Mouse (Mus musculus): ENCODE data around the gene Prim2. TPM values are rescaled to one million over a fixed set of nuclear protein-coding genes. Genes with fewer than 3 reads are reported as not detected.

Gene Prim2
- polyA plus RNA-seq, 2 experiments, result 32.5 to 34.1 TPM

DNA sequence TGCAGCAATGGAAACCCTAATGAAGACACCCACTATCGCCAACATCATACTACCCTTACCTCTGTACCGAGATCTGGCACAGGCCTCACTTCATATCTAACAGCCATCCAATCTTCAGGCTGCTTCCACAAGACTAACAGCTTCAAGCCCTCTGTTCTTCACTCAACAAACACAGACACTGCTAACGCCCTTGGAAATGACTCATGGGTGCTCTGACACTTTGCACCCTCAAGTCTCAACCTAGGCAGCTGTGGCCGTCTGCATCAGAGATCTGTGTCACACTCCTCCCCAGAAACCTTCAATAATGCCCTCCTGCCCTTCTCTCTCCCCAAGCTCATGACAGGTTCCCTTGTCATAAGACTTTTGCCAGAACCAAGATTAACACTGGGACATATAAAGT is 20.6 kb downstream of the Prim2 start:
- no peaks in the 10 kb centered on the region for H3K27me3 ChIP-seq (ENCODE audit: control insufficient read depth, insufficient read depth, low read length)
- peaks cover 12% of the 10 kb centered on the region for H3K36me3 ChIP-seq (ENCODE audit: control insufficient read depth, insufficient read depth, low read length)
- no peak overlapping the region for H3K4me2 ChIP-seq (replicated peaks; ENCODE audit: low read depth, low read length, severe bottlenecking)
- no peak overlapping the region for H3K4me3 ChIP-seq (replicated peaks; ENCODE audit: low read length)
- H3K9me3 ChIP-seq (ENCODE audit: control insufficient read depth, low read length), result no peaks in the 10 kb centered on the region
- no peaks in the 10 kb centered on the region for H3K4me1 ChIP-seq (ENCODE audit: control insufficient read depth, insufficient read depth, low read length)
- H3K27ac ChIP-seq (replicated peaks; ENCODE audit: low read depth, low read length), result no peak overlapping the region
- no peak for TF ChIP-seq POLR2A (IDR thresholded peaks at IDR 0.05; ENCODE audit: borderline replicate concordance, extremely low read depth, insufficient read depth, insufficient read length)
- ATAC-seq (ENCODE audit: low FRiP score, low read depth) (no peak), DNase-seq (ENCODE audit: low spot score) (no peak)
- WGBS, result 93% methylated on average over 4 of the region's 4 CpGs
- no peak overlapping the region for H3K9ac ChIP-seq (ENCODE audit: low read depth, low read length, severe bottlenecking)

DNA sequence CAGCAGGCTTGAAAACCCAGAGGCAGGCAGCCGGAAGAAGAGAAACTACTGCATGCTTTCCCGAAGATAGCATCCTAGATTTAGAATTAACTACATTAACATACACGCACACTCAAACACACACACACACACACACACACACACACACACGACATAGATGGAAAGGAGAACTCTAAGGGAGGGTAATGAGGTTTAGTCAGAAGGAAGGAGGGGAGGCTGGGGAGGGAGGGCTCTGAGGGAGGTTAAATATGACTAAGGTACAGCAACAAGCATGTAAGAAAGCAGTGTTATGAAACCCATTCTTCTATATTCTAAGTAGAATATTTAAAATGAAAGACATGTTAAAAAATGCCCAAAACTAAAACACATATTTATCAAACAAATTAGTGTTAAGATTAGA is 21.9 kb downstream of the Prim2 start:
- Histone ChIP-seq H3K9me3 (ENCODE audit: control insufficient read depth, low read length) (no peaks in the 10 kb centered on the region), H3K27me3 (ENCODE audit: control insufficient read depth, insufficient read depth, low read length) (no peaks in the 10 kb centered on the region), H3K4me1 (ENCODE audit: control insufficient read depth, insufficient read depth, low read length) (no peaks in the 10 kb centered on the region), H3K4me2 (replicated peaks; ENCODE audit: low read depth, low read length, severe bottlenecking) (no peak overlapping the region), H3K36me3 (ENCODE audit: control insufficient read depth, insufficient read depth, low read length) (peaks cover 23% of the 10 kb centered on the region), H3K9ac (ENCODE audit: low read depth, low read length, severe bottlenecking) (no peak overlapping the region), H3K4me3 (replicated peaks; ENCODE audit: low read length) (no peak overlapping the region), H3K27ac (replicated peaks; ENCODE audit: low read depth, low read length) (no peak overlapping the region)
- DNase-seq (ENCODE audit: low spot score) (no peak), ATAC-seq (ENCODE audit: low FRiP score, low read depth) (no peak)
- WGBS, result 85% methylated on average over 4 of the region's 4 CpGs
- no peak for TF ChIP-seq POLR2A (IDR thresholded peaks at IDR 0.05; ENCODE audit: borderline replicate concordance, extremely low read depth, insufficient read depth, insufficient read length)

GRCm38 (mm10) chr1:33647173-33647572 is 22.4 kb downstream of the Prim2 start:
- no peak overlapping the region for H3K4me3 ChIP-seq (replicated peaks; ENCODE audit: low read length)
- H3K4me2 ChIP-seq (replicated peaks; ENCODE audit: low read depth, low read length, severe bottlenecking), result no peak overlapping the region
- H3K9me3 ChIP-seq (ENCODE audit: control insufficient read depth, low read length), result no peaks in the 10 kb centered on the region
- H3K36me3 ChIP-seq (ENCODE audit: control insufficient read depth, insufficient read depth, low read length), result peaks cover 28% of the 10 kb centered on the region
- ATAC-seq (ENCODE audit: low FRiP score, low read depth), result no peak
- no peak overlapping the region for H3K27ac ChIP-seq (replicated peaks; ENCODE audit: low read depth, low read length)
- no peak overlapping the region for H3K9ac ChIP-seq (ENCODE audit: low read depth, low read length, severe bottlenecking)
- H3K27me3 ChIP-seq (ENCODE audit: control insufficient read depth, insufficient read depth, low read length), result no peaks in the 10 kb centered on the region
- no peaks in the 10 kb centered on the region for H3K4me1 ChIP-seq (ENCODE audit: control insufficient read depth, insufficient read depth, low read length)
- TF ChIP-seq POLR2A (IDR thresholded peaks at IDR 0.05; ENCODE audit: borderline replicate concordance, extremely low read depth, insufficient read depth, insufficient read length), result no peak
- 80% methylated on average over 4 of the region's 4 CpGs for WGBS
- no peak for DNase-seq (ENCODE audit: low spot score)

DNA sequence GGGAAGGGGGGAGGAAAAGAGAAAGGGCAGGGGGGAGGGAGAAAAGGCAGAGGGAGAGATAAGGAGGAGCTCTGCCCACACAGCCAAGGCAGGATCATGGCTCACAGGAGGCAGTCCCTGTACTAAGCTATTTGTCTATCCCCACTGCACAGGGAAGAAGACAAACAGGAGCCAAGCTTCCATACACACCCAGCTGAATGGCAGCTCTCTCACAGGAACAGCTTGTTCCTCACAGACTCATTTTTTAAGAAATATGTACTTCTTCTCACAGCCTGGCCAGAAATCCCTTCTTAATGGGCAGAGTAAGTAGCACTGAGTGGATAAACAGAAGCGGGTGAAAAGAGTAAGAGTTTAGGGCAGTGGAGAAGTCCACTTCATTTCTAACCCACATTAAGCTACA is 23.9 kb downstream of the Prim2 start:
- Histone ChIP-seq H3K36me3 (ENCODE audit: control insufficient read depth, insufficient read depth, low read length) (peaks cover 25% of the 10 kb centered on the region), H3K4me1 (ENCODE audit: control insufficient read depth, insufficient read depth, low read length) (no peaks in the 10 kb centered on the region), H3K27me3 (ENCODE audit: control insufficient read depth, insufficient read depth, low read length) (no peaks in the 10 kb centered on the region), H3K4me3 (replicated peaks; ENCODE audit: low read length) (no peak overlapping the region), H3K9ac (ENCODE audit: low read depth, low read length, severe bottlenecking) (no peak overlapping the region), H3K4me2 (replicated peaks; ENCODE audit: low read depth, low read length, severe bottlenecking) (no peak overlapping the region), H3K9me3 (ENCODE audit: control insufficient read depth, low read length) (no peaks in the 10 kb centered on the region), H3K27ac (replicated peaks; ENCODE audit: low read depth, low read length) (no peak overlapping the region)
- ATAC-seq (ENCODE audit: low FRiP score, low read depth), result no peak
- WGBS, result 87% methylated on average over 1 of the region's 1 CpGs
- DNase-seq (ENCODE audit: low spot score), result no peak
- no peak for TF ChIP-seq POLR2A (IDR thresholded peaks at IDR 0.05; ENCODE audit: borderline replicate concordance, extremely low read depth, insufficient read depth, insufficient read length)

DNA sequence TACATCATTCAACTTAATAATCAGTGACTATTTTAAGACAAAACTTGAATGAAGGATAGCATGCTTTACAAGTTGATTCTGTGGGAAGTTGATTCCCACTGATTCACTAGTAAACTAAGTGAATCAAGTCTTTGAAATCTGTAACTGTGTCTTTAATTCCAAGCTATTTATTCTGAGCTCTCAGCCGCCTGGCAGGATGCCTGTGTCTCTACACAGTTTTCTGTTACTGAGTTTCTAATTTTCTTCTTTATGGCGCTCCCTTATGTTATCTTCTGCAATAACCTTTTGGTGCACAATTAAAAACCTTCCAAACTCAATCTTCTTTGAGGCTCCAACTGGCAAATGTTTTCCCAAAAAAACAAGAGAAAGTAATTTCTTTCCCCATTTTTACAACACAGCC is 28.5 kb downstream of the Prim2 start:
- Histone ChIP-seq H3K9me3 (ENCODE audit: control insufficient read depth, low read length) (no peaks in the 10 kb centered on the region), H3K4me3 (replicated peaks; ENCODE audit: low read length) (no peak overlapping the region), H3K4me2 (replicated peaks; ENCODE audit: low read depth, low read length, severe bottlenecking) (no peak overlapping the region), H3K36me3 (ENCODE audit: control insufficient read depth, insufficient read depth, low read length) (peaks cover 36% of the 10 kb centered on the region), H3K27me3 (ENCODE audit: control insufficient read depth, insufficient read depth, low read length) (no peaks in the 10 kb centered on the region), H3K27ac (replicated peaks; ENCODE audit: low read depth, low read length) (no peak overlapping the region), H3K9ac (ENCODE audit: low read depth, low read length, severe bottlenecking) (no peak overlapping the region), H3K4me1 (ENCODE audit: control insufficient read depth, insufficient read depth, low read length) (no peaks in the 10 kb centered on the region)
- no peak for TF ChIP-seq POLR2A (IDR thresholded peaks at IDR 0.05; ENCODE audit: borderline replicate concordance, extremely low read depth, insufficient read depth, insufficient read length)
- WGBS, result 87% methylated on average over 2 of the region's 2 CpGs
- DNase-seq (ENCODE audit: low spot score) (no peak), ATAC-seq (ENCODE audit: low FRiP score, low read depth) (no peak)

GRCm38 (mm10) chr1:33640089-33640488 is 29.5 kb downstream of the Prim2 start:
- ATAC-seq (ENCODE audit: low FRiP score, low read depth) (no peak), DNase-seq (ENCODE audit: low spot score) (no peak)
- H3K4me3 ChIP-seq (replicated peaks; ENCODE audit: low read length), result no peak overlapping the region
- H3K9me3 ChIP-seq (ENCODE audit: control insufficient read depth, low read length), result no peaks in the 10 kb centered on the region
- H3K27ac ChIP-seq (replicated peaks; ENCODE audit: low read depth, low read length), result no peak overlapping the region
- H3K9ac ChIP-seq (ENCODE audit: low read depth, low read length, severe bottlenecking), result no peak overlapping the region
- WGBS, result 90% methylated on average over 5 of the region's 5 CpGs
- no peak for TF ChIP-seq POLR2A (IDR thresholded peaks at IDR 0.05; ENCODE audit: borderline replicate concordance, extremely low read depth, insufficient read depth, insufficient read length)
- H3K36me3 ChIP-seq (ENCODE audit: control insufficient read depth, insufficient read depth, low read length), result peaks cover 33% of the 10 kb centered on the region
- no peaks in the 10 kb centered on the region for H3K27me3 ChIP-seq (ENCODE audit: control insufficient read depth, insufficient read depth, low read length)
- H3K4me1 ChIP-seq (ENCODE audit: control insufficient read depth, insufficient read depth, low read length), result no peaks in the 10 kb centered on the region
- no peak overlapping the region for H3K4me2 ChIP-seq (replicated peaks; ENCODE audit: low read depth, low read length, severe bottlenecking)

Measured in limb, embryonic 14.5 days (tissue).